Mouse (Mus musculus) neural tube, embryonic 12.5 days (tissue): ENCODE data around the gene Gm20661. TPM values are rescaled to one million over a fixed set of nuclear protein-coding genes. Genes with fewer than 3 reads are reported as not detected.

Experiments used
- ATAC-seq: fragments of 200-750 bp; cut with Nextera tagmentation; 2 replicates; pipeline ENCODE4 v1.8.0; 2017; ENCODE audit warnings: low read depth, mild to moderate bottlenecking, moderate TSS enrichment, moderate library complexity; ENCODE audit not compliant: low FRiP score
- H3K27ac ChIP-seq: fragments of 300-500 bp; sonication (generic); 2 replicates; pipeline ENCODE4 v1.5.1; 2016
- H3K27me3 ChIP-seq: fragments of 300-500 bp; sonication (generic); replicated peaks from 2 replicates; pipeline ENCODE4 v1.6.1; 2016; ENCODE audit warnings: mild to moderate bottlenecking
- H3K36me3 ChIP-seq: fragments of 300-500 bp; sonication (generic); 2 replicates; pipeline ENCODE4 v1.6.1; 2016; ENCODE audit warnings: mild to moderate bottlenecking
- H3K4me1 ChIP-seq: fragments of 300-500 bp; sonication (generic); 2 replicates; pipeline ENCODE4 v1.6.1; 2016
- H3K4me2 ChIP-seq: fragments of 300-500 bp; sonication (generic); replicated peaks from 2 replicates; pipeline ENCODE4 v1.6.1; 2016; ENCODE audit warnings: mild to moderate bottlenecking
- H3K4me3 ChIP-seq: fragments of 300-500 bp; sonication (generic); 2 replicates; pipeline ENCODE4 v1.5.1; 2016
- H3K9ac ChIP-seq: fragments of 300-500 bp; sonication (generic); 2 replicates; pipeline ENCODE4 v1.6.1; 2016; ENCODE audit warnings: mild to moderate bottlenecking
- H3K9me3 ChIP-seq: fragments of 300-500 bp; sonication (generic); 2 replicates; pipeline ENCODE4 v1.6.1; 2016; ENCODE audit warnings: mild to moderate bottlenecking
- WGBS: fragments of 180-500 bp; shearing (Covaris S2); methylation state at CpG from one replicate; pipeline ENCODE4 v1.1.7; 2016; 5-methylcytosine and 5-hydroxymethylcytosine counted together
- polyA plus RNA-seq: library from polyadenylated mRNA; unstranded; fragments of >200 nt; fragmentation: Nextera tagmentation; extraction: Ambion mirVana; gene quantifications from 2 replicates; pipeline ENCODE4 v1.2.1, GENCODE M21; 2016

The Gm20661 gene
- polyA plus RNA-seq, 1 experiment from 2014 or later = 2.0 TPM

DNA sequence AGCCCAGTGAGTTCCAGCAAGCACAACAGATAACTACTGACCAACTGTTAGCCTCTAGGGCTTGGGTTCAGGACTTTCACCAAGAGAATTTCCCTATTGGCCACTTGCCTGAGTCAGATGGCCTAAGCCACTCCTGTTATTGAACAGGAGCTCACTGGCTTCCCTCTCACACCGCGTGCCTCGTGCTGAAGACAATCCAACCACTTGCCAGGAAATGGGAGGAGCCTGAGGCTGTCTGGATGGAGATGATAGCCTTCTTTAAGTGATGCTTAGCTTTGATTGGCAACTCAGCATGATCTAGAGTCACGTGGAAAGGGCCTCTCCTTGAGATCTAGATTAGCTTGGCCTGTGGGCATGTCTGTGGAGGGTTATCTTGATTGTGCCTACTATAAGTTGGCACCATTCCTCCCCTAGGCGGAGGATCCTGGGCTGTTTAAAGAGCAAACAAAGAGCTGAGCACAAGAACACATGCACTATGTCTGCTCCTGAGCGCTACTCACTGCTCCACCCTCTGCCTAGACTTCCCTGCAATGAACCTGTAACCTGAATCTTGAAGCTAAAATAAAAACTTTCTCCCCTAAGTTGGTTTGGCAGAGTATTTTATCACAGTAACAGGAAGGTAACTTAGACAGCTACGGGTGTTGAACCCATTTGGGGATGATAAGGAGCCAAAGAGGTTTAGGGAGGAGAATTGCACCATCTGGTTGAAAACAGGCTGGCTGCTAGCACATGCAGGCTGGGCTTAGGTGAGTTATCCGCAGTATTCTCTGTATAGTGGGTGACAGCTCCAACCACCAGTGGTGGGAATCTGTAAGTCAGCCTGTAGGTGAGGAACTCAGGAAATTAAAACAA is 10.9 kb upstream of the Gm20661 start:
- WGBS = 80% methylated on average over 8 of the region's 8 CpGs
- Histone ChIP-seq H3K9me3 (no peaks in the 10 kb centered on the region), H3K9ac (0 out of 2 replicates have a peak overlapping the region, but pooled peaks have one; percentile 8), H3K4me1 (no peaks in the 10 kb centered on the region), H3K27ac (no peak overlapping the region), H3K4me3 (no peak overlapping the region), H3K36me3 (peaks cover 20% of the 10 kb centered on the region), H3K4me2 (no peak overlapping the region), H3K27me3 (no peaks in the 10 kb centered on the region)
- no peak for ATAC-seq

DNA sequence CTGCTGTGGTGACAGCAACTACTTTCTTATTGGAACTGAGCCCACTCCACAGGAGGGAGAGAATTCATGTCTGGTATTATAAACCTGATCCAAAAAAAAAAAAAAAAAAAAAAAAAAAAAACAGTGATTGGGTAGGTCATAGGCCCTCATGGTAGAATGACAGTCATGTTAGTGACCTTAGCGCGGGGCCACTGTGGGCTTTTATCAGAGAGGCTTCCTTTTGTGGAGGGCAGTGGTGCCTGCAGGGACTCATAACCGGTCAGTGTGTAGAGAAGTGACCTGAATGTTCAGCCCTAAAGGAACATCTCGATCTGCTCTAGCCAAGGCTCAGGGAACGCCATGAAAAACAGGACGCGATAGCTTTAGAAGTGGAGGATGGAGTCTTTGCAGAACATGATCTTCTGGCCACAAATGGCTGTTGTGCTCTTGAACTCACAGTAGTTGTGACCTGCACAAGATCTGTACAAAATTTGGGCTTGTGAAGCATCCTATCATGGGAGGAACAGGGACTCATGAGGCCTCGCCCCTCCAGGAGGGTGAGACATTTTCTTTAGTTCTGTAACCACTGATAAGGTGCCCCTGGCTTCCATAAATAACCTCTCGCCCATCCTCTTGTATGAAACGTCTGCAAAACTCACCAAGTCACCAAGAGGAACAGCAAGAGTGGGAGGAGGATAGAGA is 8.2 kb upstream of the Gm20661 start:
- Histone ChIP-seq H3K4me2 (no peak overlapping the region), H3K4me1 (no peaks in the 10 kb centered on the region), H3K4me3 (no peak overlapping the region), H3K9me3 (no peaks in the 10 kb centered on the region), H3K27me3 (no peaks in the 10 kb centered on the region), H3K9ac (no peak overlapping the region), H3K27ac (no peak overlapping the region), H3K36me3 (peaks cover 15% of the 10 kb centered on the region)
- WGBS = 87% methylated on average over 10 of the region's 10 CpGs
- no peak for ATAC-seq

DNA sequence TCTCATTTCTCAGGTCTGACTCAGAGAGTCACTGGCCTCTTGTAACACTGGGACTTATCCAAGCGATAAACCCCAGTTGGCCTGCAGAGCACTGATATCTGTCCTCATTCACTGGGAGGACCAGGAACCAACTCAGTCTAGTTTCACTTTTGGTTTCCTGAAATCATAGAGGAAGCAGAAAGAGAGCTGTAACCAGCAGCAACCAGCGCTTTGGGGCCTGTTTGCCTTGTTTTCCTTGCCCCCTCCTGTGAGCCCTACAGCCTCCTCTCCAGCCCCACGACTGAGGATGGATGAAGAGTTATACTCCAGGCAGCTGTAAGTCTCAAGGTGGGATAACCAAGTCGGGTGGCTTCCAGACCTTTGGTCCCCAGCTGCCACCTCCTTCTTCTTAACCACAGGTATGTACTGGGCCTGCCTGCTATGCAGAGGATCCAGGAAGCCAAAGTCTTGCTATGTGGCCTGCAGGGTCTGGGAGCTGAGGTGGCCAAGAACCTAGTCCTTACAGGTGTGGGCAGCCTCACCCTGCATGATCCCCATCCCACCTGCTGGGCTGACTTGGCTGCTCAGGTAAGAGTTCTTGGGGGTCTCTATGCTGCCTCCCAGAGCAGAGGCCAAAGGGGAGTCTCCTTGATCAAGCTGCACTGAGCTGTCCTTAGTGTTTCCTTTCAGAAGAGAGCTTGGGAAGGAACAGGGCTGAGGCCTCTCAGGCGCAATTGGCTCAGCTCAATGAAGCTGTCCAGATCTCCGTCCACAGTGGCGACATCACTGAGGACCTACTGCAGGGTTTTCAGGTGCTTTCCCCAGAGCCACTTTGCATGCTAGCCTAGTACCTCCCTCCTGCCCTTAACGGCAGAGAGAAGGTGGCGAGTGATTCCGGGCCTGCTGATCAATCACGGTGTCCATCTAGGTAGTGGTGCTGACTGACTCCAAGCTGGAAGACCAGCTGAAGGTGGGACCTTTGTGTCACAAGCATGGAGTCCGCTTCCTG is 7.2 kb upstream of the Gm20661 start, which contains the start of gene Uba7:
Gene Uba7, plus strand, starts transcription at position 107 of the 988 bp plus-strand sequence.
- 69% methylated on average over 12 of the region's 12 CpGs for WGBS
- H3K9ac ChIP-seq = no peak within 1 kb of the TSS
- H3K4me3 ChIP-seq = no peak within 1 kb of the TSS
- no peaks in the 10 kb centered on the region for H3K27me3 ChIP-seq
- ATAC-seq = no peak
- no peak within 1 kb of the TSS for H3K27ac ChIP-seq
- 0 out of 2 replicates have a peak, but pooled peaks cover under 1% of the 10 kb centered on the region for H3K4me1 ChIP-seq
- H3K36me3 ChIP-seq = peaks cover 6% of the 10 kb centered on the region; the same call in 1 of the 2 replicates
- H3K4me2 ChIP-seq = peak within 1 kb of the TSS; percentile 12; the same call in 1 of the 2 replicates
- H3K9me3 ChIP-seq = no peaks in the 10 kb centered on the region

DNA sequence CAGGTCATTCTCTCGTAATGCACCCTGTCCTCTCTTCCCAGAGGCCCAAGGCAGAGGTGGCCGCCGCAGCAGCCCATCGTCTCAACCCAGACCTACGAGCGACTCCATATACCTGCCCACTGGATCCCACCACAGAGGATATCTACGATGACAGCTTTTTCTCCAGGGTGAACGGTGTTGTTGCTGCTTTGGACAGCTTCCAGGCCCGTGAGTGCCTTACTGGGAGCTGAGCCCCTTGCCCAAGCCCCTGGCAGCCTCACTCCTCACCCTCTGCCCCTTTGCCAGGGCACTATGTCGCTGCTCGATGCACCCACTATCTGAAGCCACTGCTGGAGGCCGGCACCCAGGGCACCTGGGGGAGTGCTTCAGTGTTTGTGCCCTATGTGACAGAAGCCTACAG is 4.0 kb upstream of the Gm20661 start:
- 89% methylated on average over 12 of the region's 12 CpGs for WGBS
- Histone ChIP-seq H3K36me3 (no peaks in the 10 kb centered on the region), H3K9me3 (no peaks in the 10 kb centered on the region), H3K4me2 (no peak overlapping the region), H3K9ac (no peak overlapping the region), H3K27ac (no peak overlapping the region), H3K4me1 (peaks cover 22% of the 10 kb centered on the region; the same call in 1 of the 2 replicates), H3K27me3 (peaks cover 7% of the 10 kb centered on the region; the same call in 1 of the 2 replicates), H3K4me3 (no peak overlapping the region)
- ATAC-seq = no peak

DNA sequence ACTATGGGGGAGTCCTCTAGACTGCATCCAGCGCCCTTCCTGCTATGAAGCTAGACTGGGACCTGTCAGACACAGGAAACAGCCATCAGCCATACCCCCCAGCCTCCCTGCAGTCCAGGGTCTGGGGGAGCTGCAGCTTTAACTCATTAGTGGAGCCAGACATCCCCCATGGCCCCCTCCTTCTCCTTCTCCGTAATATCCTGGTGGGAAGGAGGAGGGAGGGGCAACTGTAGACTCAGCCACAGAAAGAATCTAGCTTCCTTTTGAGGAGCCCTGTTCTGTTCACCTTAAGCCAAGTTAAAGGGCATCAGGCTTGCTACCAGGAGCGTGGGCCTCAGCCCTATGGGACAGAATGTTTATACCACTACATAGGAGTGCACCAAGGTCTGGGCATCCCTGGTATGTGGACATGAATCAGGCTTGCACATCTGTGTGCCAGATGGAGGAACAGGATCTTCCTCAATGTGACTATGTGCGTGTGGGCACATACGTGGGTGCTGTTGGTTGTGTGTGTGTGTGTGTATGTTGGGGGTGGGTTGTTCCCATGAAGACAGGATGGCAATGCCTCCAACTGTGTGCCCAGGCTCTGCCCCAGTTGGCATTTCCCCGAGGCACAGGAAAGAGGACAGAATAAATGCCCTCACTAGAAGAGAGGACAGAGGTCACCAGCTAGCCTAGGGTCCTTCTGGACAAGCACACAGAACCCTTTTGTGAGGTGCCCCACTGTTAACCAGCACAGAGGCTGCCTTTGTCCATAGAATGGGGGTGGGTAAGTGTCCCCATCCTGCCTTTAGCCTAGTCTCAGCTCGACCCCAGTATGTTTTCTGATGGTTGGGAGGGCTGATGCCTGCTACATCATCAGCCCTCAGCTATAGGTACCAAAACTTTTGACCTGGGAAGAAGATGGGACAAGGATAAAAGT is 913 bp upstream of the Gm20661 start:
- peaks cover 24% of the 10 kb centered on the region for H3K27me3 ChIP-seq
- H3K4me3 ChIP-seq = no peak overlapping the region
- no peak for ATAC-seq
- peak overlapping the region; percentile 88 for H3K4me2 ChIP-seq
- H3K4me1 ChIP-seq = peaks cover 40% of the 10 kb centered on the region
- H3K36me3 ChIP-seq = no peaks in the 10 kb centered on the region
- peak overlapping the region; percentile 69 for H3K27ac ChIP-seq
- 45% methylated on average over 7 of the region's 7 CpGs for WGBS
- H3K9me3 ChIP-seq = no peaks in the 10 kb centered on the region
- 0 out of 2 replicates have a peak overlapping the region, but pooled peaks have one; percentile 29 for H3K9ac ChIP-seq

DNA sequence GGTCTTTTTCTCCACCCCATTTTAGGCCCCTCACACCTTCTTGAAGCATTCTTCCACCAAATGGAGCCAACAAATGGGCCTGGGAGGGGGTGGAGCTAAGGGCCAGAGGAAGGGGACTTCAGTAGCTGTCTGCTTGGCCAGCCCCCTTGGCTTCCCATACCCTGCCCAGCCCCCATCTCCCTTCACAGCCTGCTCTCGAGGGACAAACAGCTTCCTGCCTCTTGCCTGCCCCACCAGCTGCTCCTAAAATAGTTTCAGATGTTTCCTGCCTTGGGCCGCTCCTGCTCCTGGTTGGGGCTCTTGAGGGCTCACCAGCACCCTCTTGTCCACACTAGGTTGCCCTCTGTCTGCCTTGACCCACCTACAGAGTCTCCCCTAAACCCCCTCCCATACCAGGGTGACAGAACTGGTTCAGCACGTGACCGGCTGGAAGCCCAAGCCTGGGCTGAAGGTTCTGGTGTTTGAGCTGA is 598 bp downstream of the Gm20661 start:
- H3K4me1 ChIP-seq = peaks cover 40% of the 10 kb centered on the region
- H3K9me3 ChIP-seq = no peaks in the 10 kb centered on the region
- H3K4me2 ChIP-seq = peak overlapping the region; percentile 88
- H3K27ac ChIP-seq = peak overlapping the region; percentile 69
- no peak for ATAC-seq
- peak overlapping the region; percentile 62 for H3K4me3 ChIP-seq
- 0 out of 2 replicates have a peak overlapping the region, but pooled peaks have one; percentile 29 for H3K9ac ChIP-seq
- H3K27me3 ChIP-seq = peaks cover 24% of the 10 kb centered on the region
- no peaks in the 10 kb centered on the region for H3K36me3 ChIP-seq
- 44% methylated on average over 4 of the region's 4 CpGs for WGBS

DNA sequence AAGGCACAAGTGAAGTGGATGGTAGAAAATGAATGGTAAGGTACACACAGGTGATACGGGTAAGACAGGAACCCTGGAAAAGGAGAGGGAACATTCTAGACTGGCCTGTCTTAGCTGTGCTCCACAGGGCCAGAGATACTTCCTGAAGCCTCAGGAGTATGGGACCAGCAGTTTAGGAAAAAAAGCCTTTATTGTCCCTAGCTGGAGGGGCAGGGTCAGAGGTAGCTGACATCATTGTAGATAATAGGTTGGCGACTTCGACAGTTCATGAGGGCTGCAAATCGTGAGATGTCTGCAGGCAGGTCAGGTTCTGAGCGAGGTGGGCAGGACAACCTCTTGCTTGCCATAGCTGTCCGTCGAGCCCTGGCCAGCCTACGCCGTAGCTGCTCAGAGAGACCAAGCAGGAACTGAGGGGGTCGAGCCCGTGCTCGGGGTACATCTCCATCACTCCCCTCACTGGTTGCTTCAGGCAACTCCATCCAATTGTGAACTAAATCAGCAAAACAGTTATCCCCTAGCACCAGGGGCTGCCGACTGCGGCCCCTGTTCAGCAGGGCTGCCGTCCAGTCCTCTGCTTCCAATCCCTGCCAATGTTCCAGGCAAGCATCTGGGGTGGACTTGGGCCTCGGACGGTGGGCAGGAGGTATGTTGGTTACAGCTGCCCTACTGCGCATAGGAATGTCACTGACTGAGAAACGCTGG is 1.3 kb downstream of the Gm20661 start:
- 66% methylated on average over 19 of the region's 19 CpGs for WGBS
- Histone ChIP-seq H3K9me3 (no peaks in the 10 kb centered on the region), H3K4me1 (peaks cover 40% of the 10 kb centered on the region), H3K36me3 (no peaks in the 10 kb centered on the region), H3K9ac (0 out of 2 replicates have a peak overlapping the region, but pooled peaks have one; percentile 17), H3K27ac (0 out of 2 replicates have a peak overlapping the region, but pooled peaks have one; percentile 1), H3K4me3 (peak overlapping the region; percentile 62), H3K27me3 (peaks cover 24% of the 10 kb centered on the region), H3K4me2 (peak overlapping the region; percentile 88)
- ATAC-seq = no peak

DNA sequence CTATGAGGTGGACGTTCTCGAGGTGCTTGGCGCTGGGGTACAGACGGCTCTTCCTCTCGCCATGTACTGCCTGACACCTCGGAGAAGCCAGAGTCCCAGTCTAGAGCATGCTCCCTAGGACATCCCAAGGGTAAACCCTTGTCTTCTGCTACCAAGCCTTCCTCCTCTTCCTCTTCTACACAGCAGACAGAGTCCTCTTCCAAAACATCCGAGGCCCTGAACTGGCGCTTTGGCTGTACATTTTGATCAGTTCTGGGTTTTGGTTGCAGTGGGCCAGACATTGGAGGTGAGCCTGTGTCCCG is 1.8 kb downstream of the Gm20661 start:
- H3K4me1 ChIP-seq = peaks cover 40% of the 10 kb centered on the region
- H3K4me3 ChIP-seq = peak overlapping the region; percentile 62
- H3K27ac ChIP-seq = 0 out of 2 replicates have a peak overlapping the region, but pooled peaks have one; percentile 42
- H3K4me2 ChIP-seq = peak overlapping the region; percentile 88
- WGBS = 64% methylated on average over 9 of the region's 9 CpGs
- peak overlapping the region; percentile 59 for H3K9ac ChIP-seq
- H3K36me3 ChIP-seq = no peaks in the 10 kb centered on the region
- ATAC-seq = no peak
- peaks cover 24% of the 10 kb centered on the region for H3K27me3 ChIP-seq
- no peaks in the 10 kb centered on the region for H3K9me3 ChIP-seq

DNA sequence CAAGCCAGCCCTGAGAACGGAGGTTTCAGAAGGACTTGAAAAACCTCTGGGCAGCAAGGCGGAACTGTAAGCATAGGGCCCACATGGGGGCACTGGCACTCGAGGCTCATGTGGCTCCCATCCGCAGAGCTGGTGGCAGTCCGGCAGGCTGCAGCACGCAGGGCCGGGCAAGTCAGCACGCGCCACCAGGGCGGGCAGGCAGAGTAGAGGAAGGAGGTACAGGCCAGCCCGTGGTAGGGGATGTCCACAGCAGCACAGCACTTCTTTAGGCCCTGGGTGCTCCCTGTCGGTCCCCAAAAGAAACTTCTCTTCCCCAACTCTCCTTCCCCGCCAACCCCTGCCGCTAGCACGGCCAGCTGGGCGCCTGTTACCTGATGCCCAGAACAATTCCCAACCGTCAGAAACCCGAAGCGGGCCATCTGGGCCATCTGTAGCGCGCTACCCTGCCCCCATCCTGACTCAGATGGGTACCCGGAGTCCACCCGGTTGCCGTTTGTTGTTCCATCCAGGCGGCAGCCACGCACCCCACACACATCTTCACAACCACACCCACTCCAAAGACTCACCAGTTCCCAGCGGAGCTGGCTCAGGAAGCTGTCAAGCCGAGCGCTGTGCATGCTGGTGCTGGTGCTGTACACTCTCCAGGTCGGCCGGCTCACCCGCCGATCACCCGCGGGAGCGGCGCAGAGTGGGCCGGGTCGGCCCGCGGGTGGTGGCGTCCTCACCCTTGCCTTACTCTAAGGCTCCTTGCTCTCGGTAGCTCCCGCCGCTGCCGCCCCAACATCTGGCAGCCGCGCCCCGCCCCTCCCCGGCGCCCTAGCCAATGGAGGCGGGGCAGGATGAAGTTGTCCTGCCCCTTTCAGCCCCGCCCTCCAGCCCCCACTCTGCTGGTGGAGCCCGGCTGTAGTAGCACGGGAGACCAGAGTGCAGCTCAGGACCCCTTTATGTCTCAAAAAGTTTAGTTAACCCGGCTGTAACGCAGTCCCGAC is 2.6 kb downstream of the Gm20661 start, which contains the start of gene Inka1:
Gene Inka1, minus strand, starts transcription at position 749 of the 989 bp plus-strand sequence.
- no peaks in the 10 kb centered on the region for H3K36me3 ChIP-seq
- H3K27ac ChIP-seq = peak within 1 kb of the TSS; percentile 42
- H3K9ac ChIP-seq = peak within 1 kb of the TSS; percentile 59
- H3K4me1 ChIP-seq = peaks cover 40% of the 10 kb centered on the region
- peaks cover 24% of the 10 kb centered on the region for H3K27me3 ChIP-seq
- peak; percentile 86 for ATAC-seq
- H3K4me2 ChIP-seq = peak within 1 kb of the TSS; percentile 88
- under 1% methylated on average over 58 of the region's 58 CpGs for WGBS
- H3K9me3 ChIP-seq = no peaks in the 10 kb centered on the region
- peak within 1 kb of the TSS; percentile 62 for H3K4me3 ChIP-seq
